Mouse (Mus musculus) heart, postnatal 0 days (tissue): ENCODE data around the gene Cops4.
A peak's percentile ranks its signal among the peaks of the same experiment; 100 is the strongest.

ENCODE experiments used
- CTCF ChIP-seq: IDR thresholded peaks from 2 replicates; pipeline ENCODE4 v1.5.1; 2016; ENCODE audit warnings: antibody characterized with exemption, control low read depth, low read depth
- EP300 ChIP-seq: IDR thresholded peaks from 2 replicates; pipeline ENCODE4 v1.6.1; 2016; ENCODE audit warnings: antibody characterized with exemption, low read depth

GRCm38 (mm10) chr5:100536638-100537037, 18.5 kb downstream of the Cops4 start:
- peak; percentile 78 for TF ChIP-seq CTCF
- no peak for TF ChIP-seq EP300
